Mouse (Mus musculus) hindbrain, embryonic 12.5 days (tissue): ENCODE measurements around the gene Dclk2. TPM values are rescaled to one million over a fixed set of nuclear protein-coding genes. Genes with fewer than 3 reads are reported as not detected.

Experiments
- ATAC-seq: fragments of 200-750 bp; cut with Nextera tagmentation; 2 replicates; pipeline ENCODE4 v1.8.0; 2017; ENCODE audit warnings: moderate TSS enrichment; ENCODE audit not compliant: low FRiP score
- H3K27ac ChIP-seq: fragments of 300-500 bp; sonication (generic); 2 replicates; pipeline ENCODE4 v1.5.1; 2016; ENCODE audit warnings: mild to moderate bottlenecking
- H3K27me3 ChIP-seq: fragments of 300-500 bp; sonication (generic); 2 replicates; pipeline ENCODE4 v1.6.1; 2016; ENCODE audit warnings: mild to moderate bottlenecking
- H3K36me3 ChIP-seq: fragments of 300-500 bp; sonication (generic); 2 replicates; pipeline ENCODE4 v1.6.1; 2016; ENCODE audit warnings: mild to moderate bottlenecking
- H3K4me1 ChIP-seq: fragments of 300-500 bp; sonication (generic); 2 replicates; pipeline ENCODE4 v1.6.1; 2016
- H3K4me2 ChIP-seq: fragments of 300-500 bp; sonication (generic); replicated peaks from 2 replicates; pipeline ENCODE4 v1.6.1; 2016; ENCODE audit warnings: mild to moderate bottlenecking
- H3K4me3 ChIP-seq: fragments of 300-500 bp; sonication (generic); 2 replicates; pipeline ENCODE4 v1.5.1; 2016; ENCODE audit warnings: mild to moderate bottlenecking
- H3K9ac ChIP-seq: fragments of 300-500 bp; sonication (generic); 2 replicates; pipeline ENCODE4 v1.6.1; 2016; ENCODE audit warnings: mild to moderate bottlenecking, moderate library complexity
- H3K9me3 ChIP-seq: fragments of 300-500 bp; sonication (generic); replicated peaks from 2 replicates; pipeline ENCODE4 v1.6.1; 2016; ENCODE audit warnings: mild to moderate bottlenecking
- WGBS: fragments of 180-500 bp; shearing (Covaris S2); methylation state at CpG from one replicate; pipeline ENCODE4 v1.1.7; 2016; 5-methylcytosine and 5-hydroxymethylcytosine counted together
- polyA plus RNA-seq: library from polyadenylated mRNA; unstranded; fragments of >200 nt; fragmentation: Nextera tagmentation; extraction: Ambion mirVana; gene quantifications from 2 replicates; pipeline ENCODE4 v1.2.1, GENCODE M21; 2016

The Dclk2 gene
- polyA plus RNA-seq, 1 experiment from 2014 or later: 74.8 TPM

GRCm38 (mm10) chr3:86745348-86745747 lies 175.3 kb downstream of the Dclk2 start:
- H3K4me3 ChIP-seq: no peak overlapping the region
- H3K27me3 ChIP-seq: no peaks in the 10 kb centered on the region
- no peaks in the 10 kb centered on the region for H3K9me3 ChIP-seq
- 65% methylated on average over 4 of the region's 4 CpGs for WGBS
- H3K4me2 ChIP-seq: no peak overlapping the region
- no peak overlapping the region for H3K9ac ChIP-seq
- H3K36me3 ChIP-seq: no peaks in the 10 kb centered on the region; the same call in 1 of the 2 replicates
- peak; percentile 66 for ATAC-seq
- peak overlapping the region; percentile 80 for H3K27ac ChIP-seq
- H3K4me1 ChIP-seq: peaks cover 10% of the 10 kb centered on the region; the same call in 1 of the 2 replicates

DNA sequence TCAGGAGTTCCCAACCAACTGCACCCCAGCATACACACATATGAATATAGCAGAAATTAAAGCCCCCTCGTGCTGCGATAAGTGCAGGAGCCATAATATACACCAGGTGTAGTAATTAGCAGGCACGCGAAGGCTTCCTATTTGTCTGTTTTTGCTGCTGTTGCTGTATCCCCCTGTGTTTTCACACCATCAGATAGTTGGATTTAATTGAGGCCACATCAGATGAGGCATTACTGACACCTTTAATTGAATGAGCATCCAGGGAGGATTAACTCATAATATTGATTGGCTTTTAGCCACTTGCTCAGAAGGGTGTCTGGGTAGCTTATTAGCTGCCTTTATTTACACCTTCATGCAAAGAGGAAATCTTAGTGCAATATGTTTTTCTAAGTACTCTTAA lies 180.9 kb downstream of the Dclk2 start:
- no peaks in the 10 kb centered on the region for H3K9me3 ChIP-seq
- 76% methylated on average over 4 of the region's 4 CpGs for WGBS
- H3K27me3 ChIP-seq: no peaks in the 10 kb centered on the region
- H3K4me1 ChIP-seq: peaks cover 2% of the 10 kb centered on the region; the same call in 1 of the 2 replicates
- no peak overlapping the region for H3K4me2 ChIP-seq
- H3K27ac ChIP-seq: no peak overlapping the region
- no peak overlapping the region for H3K4me3 ChIP-seq
- no peak overlapping the region for H3K9ac ChIP-seq
- no peaks in the 10 kb centered on the region; the same call in 1 of the 2 replicates for H3K36me3 ChIP-seq
- ATAC-seq: 0 out of 2 replicates have a peak, but pooled peaks have one; percentile 54

- Histone ChIP-seq H3K9ac (no peak overlapping the region), H3K27ac (no peak overlapping the region)
- 74% methylated on average over 3 of the region's 3 CpGs for WGBS
Measured at GRCm38 (mm10) chr3:86738831-86739230, 181.8 kb downstream of the Dclk2 start.

More at GRCm38 (mm10) chr3:86738831-86739230, 181.8 kb downstream of the Dclk2 start:
- no peak overlapping the region for H3K4me2 ChIP-seq
- ATAC-seq: no peak
- no peaks in the 10 kb centered on the region for H3K27me3 ChIP-seq
- H3K4me1 ChIP-seq: peaks cover 2% of the 10 kb centered on the region; the same call in 1 of the 2 replicates
- H3K9me3 ChIP-seq: no peaks in the 10 kb centered on the region
- no peaks in the 10 kb centered on the region; the same call in 1 of the 2 replicates for H3K36me3 ChIP-seq
- no peak overlapping the region for H3K4me3 ChIP-seq

Other genes starting within 250 kb of the Dclk2 start
- gene Cd1d1, start 78.6 kb upstream of the Dclk2 start, polyA plus RNA-seq: 71.0 and 76.1 TPM in 2 replicates